Mouse (Mus musculus): ENCODE results near the gene Snx18. TPM values are rescaled to one million over a fixed set of nuclear protein-coding genes. Genes with fewer than 3 reads are reported as not detected.

Gene Snx18
- total and polyA plus RNA-seq, 3 experiments: 8.3 to 20.4 (median 18.0) TPM

DNA sequence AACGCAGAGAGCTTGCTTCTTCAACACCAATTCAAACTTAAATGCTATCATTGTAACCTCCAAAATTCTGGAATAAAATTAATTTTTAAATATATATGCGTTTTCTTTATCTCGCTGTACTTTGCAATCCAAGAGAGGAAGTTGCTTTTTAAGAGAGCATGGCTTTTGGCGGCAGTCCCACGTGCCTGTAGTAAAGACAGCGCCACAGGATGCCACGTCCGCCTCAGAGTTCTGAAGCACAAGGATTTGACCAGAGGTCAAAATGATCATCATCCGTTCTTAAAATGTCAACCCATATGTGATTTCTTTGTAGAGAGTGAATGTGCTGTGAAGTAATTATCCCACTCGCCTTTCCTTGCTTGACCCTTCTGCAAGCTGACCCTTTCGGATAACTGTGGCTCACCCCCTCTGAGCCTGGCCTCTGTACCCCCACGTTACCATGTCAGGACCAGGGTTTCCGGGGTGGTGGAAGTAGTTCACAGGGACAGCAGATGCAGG is 25.6 kb downstream of the Snx18 start:
- H3K36me3 ChIP-seq (ENCODE audit: control insufficient read depth, insufficient read depth, low read length): peaks cover 15% of the 10 kb centered on the region
- no peak overlapping the region for H3K27ac ChIP-seq
- peaks cover 28% of the 10 kb centered on the region for H3K4me1 ChIP-seq (ENCODE audit: control insufficient read depth, insufficient read depth, low read length)
- no peaks in the 10 kb centered on the region for H3K27me3 ChIP-seq (ENCODE audit: control insufficient read depth, insufficient read depth, low read length)
- H3K79me2 ChIP-seq (replicated peaks; ENCODE audit: control insufficient read depth, insufficient read depth, low read length): peaks cover 1% of the 10 kb centered on the region; the same call in 1 of the 2 replicates
- no peak overlapping the region for H3K4me3 ChIP-seq
- intact Hi-C loops (cut with DNase I): no loop called here
- no peak for DNase-seq
- no peak overlapping the region for H3K9ac ChIP-seq (ENCODE audit: low read depth, low read length)
- TF ChIP-seq POLR2A (IDR thresholded peaks at IDR 0.05; ENCODE audit: insufficient read depth, low read depth, low read length): no peak
- no peak for TF ChIP-seq EP300 (IDR thresholded peaks at IDR 0.05; ENCODE audit: insufficient read depth, low read depth, low read length)
- no peak for TF ChIP-seq CTCF (IDR thresholded peaks at IDR 0.05)
- 55% methylated on average over 13 of the region's 13 CpGs for WGBS

GRCm38 (mm10) chr13:113591336-113591735 is 27.0 kb downstream of the Snx18 start:
- Histone ChIP-seq H3K4me3 (no peak overlapping the region), H3K9ac (ENCODE audit: low read depth, low read length) (no peak overlapping the region), H3K27me3 (ENCODE audit: control insufficient read depth, insufficient read depth, low read length) (no peaks in the 10 kb centered on the region), H3K79me2 (replicated peaks; ENCODE audit: control insufficient read depth, insufficient read depth, low read length) (no peaks in the 10 kb centered on the region), H3K36me3 (ENCODE audit: control insufficient read depth, insufficient read depth, low read length) (peaks cover 15% of the 10 kb centered on the region), H3K4me1 (ENCODE audit: control insufficient read depth, insufficient read depth, low read length) (peaks cover 19% of the 10 kb centered on the region), H3K27ac (peak overlapping the region; percentile 24; the same call in 1 of the 2 replicates)
- no peak for TF ChIP-seq CTCF (IDR thresholded peaks at IDR 0.05)
- TF ChIP-seq POLR2A (IDR thresholded peaks at IDR 0.05; ENCODE audit: insufficient read depth, low read depth, low read length): no peak
- TF ChIP-seq EP300 (IDR thresholded peaks at IDR 0.05; ENCODE audit: insufficient read depth, low read depth, low read length): no peak
- WGBS: 66% methylated on average over 11 of the region's 11 CpGs
- intact Hi-C loops (cut with DNase I): no loop called here
- DNase-seq: no peak

GRCm38 (mm10) chr13:113590216-113590615 is 28.1 kb downstream of the Snx18 start:
- Histone ChIP-seq H3K9ac (ENCODE audit: low read depth, low read length) (no peak overlapping the region), H3K27ac (peak overlapping the region; percentile 32; the same call in 1 of the 2 replicates), H3K27me3 (ENCODE audit: control insufficient read depth, insufficient read depth, low read length) (no peaks in the 10 kb centered on the region), H3K79me2 (replicated peaks; ENCODE audit: control insufficient read depth, insufficient read depth, low read length) (no peaks in the 10 kb centered on the region), H3K4me1 (ENCODE audit: control insufficient read depth, insufficient read depth, low read length) (peaks cover 13% of the 10 kb centered on the region), H3K4me3 (no peak overlapping the region), H3K36me3 (ENCODE audit: control insufficient read depth, insufficient read depth, low read length) (peaks cover 15% of the 10 kb centered on the region)
- WGBS: 68% methylated on average over 4 of the region's 4 CpGs
- no peak for DNase-seq
- intact Hi-C loops (cut with DNase I): no loop called here
- TF ChIP-seq POLR2A (IDR thresholded peaks at IDR 0.05; ENCODE audit: insufficient read depth, low read depth, low read length) (no peak), EP300 (IDR thresholded peaks at IDR 0.05; ENCODE audit: insufficient read depth, low read depth, low read length) (no peak), CTCF (IDR thresholded peaks at IDR 0.05) (no peak)

GRCm38 (mm10) chr13:113589499-113589898 is 28.9 kb downstream of the Snx18 start:
- no peaks in the 10 kb centered on the region for H3K79me2 ChIP-seq (replicated peaks; ENCODE audit: control insufficient read depth, insufficient read depth, low read length)
- peak in 1 of 2 experiments; percentile 76 for DNase-seq
- no peak overlapping the region for H3K9ac ChIP-seq (ENCODE audit: low read depth, low read length)
- TF ChIP-seq EP300 (IDR thresholded peaks at IDR 0.05; ENCODE audit: insufficient read depth, low read depth, low read length): no peak
- no peak for TF ChIP-seq CTCF (IDR thresholded peaks at IDR 0.05)
- no peak for TF ChIP-seq POLR2A (IDR thresholded peaks at IDR 0.05; ENCODE audit: insufficient read depth, low read depth, low read length)
- intact Hi-C loops (cut with DNase I): no loop called here
- peak overlapping the region; percentile 32 for H3K27ac ChIP-seq
- H3K4me1 ChIP-seq (ENCODE audit: control insufficient read depth, insufficient read depth, low read length): peaks cover 13% of the 10 kb centered on the region
- H3K4me3 ChIP-seq: no peak overlapping the region
- peaks cover 15% of the 10 kb centered on the region for H3K36me3 ChIP-seq (ENCODE audit: control insufficient read depth, insufficient read depth, low read length)
- 18% methylated on average over 7 of the region's 7 CpGs for WGBS
- no peaks in the 10 kb centered on the region for H3K27me3 ChIP-seq (ENCODE audit: control insufficient read depth, insufficient read depth, low read length)

DNA sequence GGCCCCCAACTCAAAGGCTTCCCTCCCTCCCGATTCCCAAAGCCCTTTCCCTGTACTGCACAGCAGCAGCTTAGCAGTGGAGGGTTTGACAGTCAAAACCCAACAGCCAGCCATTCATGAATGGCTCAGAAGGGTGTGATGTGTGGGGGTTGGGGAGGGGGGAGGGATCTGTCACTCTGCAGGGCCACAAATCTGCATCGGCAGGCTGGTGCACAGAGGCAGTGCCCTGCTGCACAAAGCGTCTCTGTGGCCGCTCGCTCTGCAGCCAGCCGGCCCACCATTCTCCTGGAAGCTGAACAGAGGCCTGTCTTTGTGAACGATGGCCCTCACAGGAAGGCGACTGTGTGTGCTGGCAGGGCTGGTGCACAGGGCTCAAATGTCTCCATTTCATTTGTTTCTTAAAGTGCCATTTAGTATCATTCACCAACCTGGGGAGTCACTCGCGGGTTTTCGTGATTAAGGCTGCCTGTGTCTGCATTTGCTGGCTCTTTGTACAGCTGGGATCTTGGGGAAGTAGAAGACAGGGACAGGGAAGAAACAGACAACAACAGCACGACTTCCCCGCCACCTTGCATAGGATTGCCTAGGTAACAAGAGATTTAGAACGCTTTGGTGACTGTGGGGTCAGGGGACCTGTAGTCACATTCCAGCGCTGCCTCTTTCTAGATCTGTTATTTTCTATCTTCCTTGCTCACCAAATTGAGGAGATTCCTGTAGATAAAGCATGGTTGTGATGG is 31.0 kb downstream of the Snx18 start:
- Histone ChIP-seq H3K27me3 (ENCODE audit: control insufficient read depth, insufficient read depth, low read length) (no peaks in the 10 kb centered on the region), H3K4me3 (no peak overlapping the region), H3K27ac (no peak overlapping the region), H3K9ac (ENCODE audit: low read depth, low read length) (no peak overlapping the region), H3K36me3 (ENCODE audit: control insufficient read depth, insufficient read depth, low read length) (peaks cover 12% of the 10 kb centered on the region), H3K79me2 (replicated peaks; ENCODE audit: control insufficient read depth, insufficient read depth, low read length) (no peaks in the 10 kb centered on the region), H3K4me1 (ENCODE audit: control insufficient read depth, insufficient read depth, low read length) (peaks cover 16% of the 10 kb centered on the region)
- WGBS: 71% methylated on average over 15 of the region's 15 CpGs
- intact Hi-C loops (cut with DNase I): no loop called here
- TF ChIP-seq EP300 (IDR thresholded peaks at IDR 0.05; ENCODE audit: insufficient read depth, low read depth, low read length) (no peak), POLR2A (IDR thresholded peaks at IDR 0.05; ENCODE audit: insufficient read depth, low read depth, low read length) (no peak), CTCF (IDR thresholded peaks at IDR 0.05) (no peak)
- no peak for DNase-seq

- TF ChIP-seq CTCF (IDR thresholded peaks at IDR 0.05): no peak
- no peak for TF ChIP-seq POLR2A (IDR thresholded peaks at IDR 0.05; ENCODE audit: insufficient read depth, low read depth, low read length)
- no peak for TF ChIP-seq EP300 (IDR thresholded peaks at IDR 0.05; ENCODE audit: insufficient read depth, low read depth, low read length)
- no peak overlapping the region for H3K27ac ChIP-seq
- H3K27me3 ChIP-seq (ENCODE audit: control insufficient read depth, insufficient read depth, low read length): no peaks in the 10 kb centered on the region
- H3K4me1 ChIP-seq (ENCODE audit: control insufficient read depth, insufficient read depth, low read length): peaks cover 14% of the 10 kb centered on the region
- 94% methylated on average over 3 of the region's 3 CpGs for WGBS
- no peaks in the 10 kb centered on the region for H3K79me2 ChIP-seq (replicated peaks; ENCODE audit: control insufficient read depth, insufficient read depth, low read length)
- H3K9ac ChIP-seq (ENCODE audit: low read depth, low read length): no peak overlapping the region
- DNase-seq: no peak
- intact Hi-C loops (cut with DNase I): no loop called here
- peaks cover 5% of the 10 kb centered on the region; the same call in 1 of the 2 replicates for H3K36me3 ChIP-seq (ENCODE audit: control insufficient read depth, insufficient read depth, low read length)
- no peak overlapping the region for H3K4me3 ChIP-seq
Measured at GRCm38 (mm10) chr13:113585606-113586005, 32.8 kb downstream of the Snx18 start.

All from heart, adult 2 months (tissue).